Mouse (Mus musculus): ENCODE results near the gene Rbm47. TPM values are rescaled to one million over a fixed set of nuclear protein-coding genes. Genes with fewer than 3 reads are reported as not detected.

Gene Rbm47
- 5.0 TPM for polyA plus RNA-seq (2014; fragmentation: Illumina TruSeq; extraction: RNeasy Lipid Tissue Mini Kit (QIAGEN cat#74804); ENCODE audit: insufficient read depth, low read depth, low replicate concordance)

DNA sequence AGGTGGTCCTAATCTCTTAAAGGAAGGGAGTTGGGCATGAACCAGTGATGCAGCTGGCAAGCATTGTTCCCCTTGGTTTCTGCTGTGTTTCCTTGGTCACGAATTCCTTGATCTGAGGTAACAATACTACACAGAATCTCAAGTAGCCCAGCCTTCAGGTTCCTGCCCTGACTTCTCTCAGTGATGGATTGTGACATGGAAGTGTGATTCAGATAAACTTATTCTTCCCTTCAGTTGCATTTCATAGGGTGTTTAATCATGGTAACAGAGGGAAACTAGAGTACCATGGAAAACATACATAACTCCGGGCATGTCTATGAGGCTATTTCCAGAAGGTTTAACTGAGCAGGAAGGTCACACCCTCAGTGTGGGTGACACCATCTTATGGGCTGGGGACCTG lies at the start of gene Rbm47:
Gene Rbm47 (minus strand): TSS at position 101 of the 400 bp plus-strand sequence.

DNA sequence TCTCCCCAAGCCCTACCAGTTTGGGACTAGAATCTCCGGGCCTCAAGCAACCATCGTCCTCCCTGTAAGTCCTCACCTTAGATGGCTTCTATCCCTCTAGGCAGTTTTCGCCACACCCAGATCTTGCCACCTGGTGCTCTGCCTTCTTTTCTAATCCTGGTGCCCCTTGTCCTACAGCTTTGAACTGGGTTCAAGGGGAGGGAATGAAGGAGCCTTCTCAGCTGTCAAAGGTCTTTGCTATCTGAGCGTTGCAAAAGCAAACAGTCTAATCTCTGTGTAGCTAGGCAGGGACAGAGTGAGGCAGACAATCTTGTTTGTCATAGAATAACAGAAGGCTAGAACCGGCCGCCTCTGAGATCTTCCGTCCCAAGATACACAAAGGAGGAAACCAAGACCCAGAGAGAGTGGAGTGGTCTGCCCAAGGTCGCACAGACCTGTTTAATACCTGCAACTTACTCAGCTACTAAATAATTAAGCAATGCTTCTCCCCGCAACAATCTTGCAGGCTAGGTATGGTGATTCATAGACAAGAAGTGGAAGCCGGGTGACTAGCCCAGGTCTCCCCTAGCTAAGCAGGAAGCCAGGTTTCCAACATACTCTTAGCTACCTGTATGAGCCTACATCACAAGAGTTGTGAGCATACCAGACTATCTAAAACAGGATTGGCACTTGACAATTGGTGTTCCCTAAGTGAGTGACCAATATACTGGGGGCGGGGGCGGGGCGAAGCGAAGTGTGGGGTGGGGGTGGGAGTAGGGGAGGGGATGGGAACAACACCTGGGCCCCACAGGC lies 168.6 kb downstream of the Rbm47 start, which contains the start of gene 9130230L23Rik:
Gene 9130230L23Rik (minus strand): TSS at position 152 of the 792 bp plus-strand sequence.

Other genes starting within 250 kb of the Rbm47 start
- gene Chrna9, start 238.2 kb downstream of the Rbm47 start, polyA plus RNA-seq (2014; fragmentation: Illumina TruSeq; extraction: RNeasy Lipid Tissue Mini Kit (QIAGEN cat#74804); ENCODE audit: insufficient read depth, low read depth, low replicate concordance): not detected
- gene 9130230L23Rik, start 168.8 kb downstream of the Rbm47 start, polyA plus RNA-seq (2014; fragmentation: Illumina TruSeq; extraction: RNeasy Lipid Tissue Mini Kit (QIAGEN cat#74804); ENCODE audit: insufficient read depth, low read depth, low replicate concordance): 3.7 TPM
- 0.90 TPM for gene Nsun7, start 86.8 kb upstream of the Rbm47 start, polyA plus RNA-seq (2014; fragmentation: Illumina TruSeq; extraction: RNeasy Lipid Tissue Mini Kit (QIAGEN cat#74804); ENCODE audit: insufficient read depth, low read depth, low replicate concordance)

Measured in lung, adult 10 weeks (tissue).